Mouse (Mus musculus) embryonic fibroblast, embryonic 13.5 days (primary cell): ENCODE data around the gene Acsm5.

Source experiments
- CTCF ChIP-seq: IDR thresholded peaks from 2 replicates; pipeline ENCODE4 v1.5.1; 2011; ENCODE audit warnings: mild to moderate bottlenecking, control low read depth, low read length, moderate library complexity, borderline replicate concordance; ENCODE audit not compliant: insufficient read depth
- POLR2A ChIP-seq: IDR thresholded peaks from 2 replicates; pipeline ENCODE4 v1.6.1; 2011; ENCODE audit warnings: low read depth, mild to moderate bottlenecking, control low read depth, low read length, moderate library complexity

DNA sequence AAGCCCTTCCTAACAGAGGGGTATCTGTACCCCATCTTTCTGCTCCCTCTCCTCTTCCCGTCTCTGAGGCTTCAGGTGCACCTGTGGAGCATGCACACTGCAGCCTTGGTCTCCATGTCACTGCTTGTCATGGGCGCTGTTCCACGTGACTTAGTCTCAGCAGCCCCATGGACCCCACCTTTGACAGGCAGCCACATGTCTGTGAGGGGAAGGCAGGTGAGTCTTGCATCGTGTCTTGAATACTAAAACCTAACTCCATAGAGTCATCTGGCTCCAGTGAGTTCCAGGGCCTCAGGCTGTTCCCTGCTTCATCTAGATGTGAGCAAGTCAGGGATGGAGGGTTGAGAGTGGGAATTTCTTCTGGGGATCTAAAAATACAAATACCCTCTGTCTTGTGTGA, 35.1 kb upstream of the Acsm5 start:
- TF ChIP-seq CTCF (no peak), POLR2A (no peak)
